Mouse (Mus musculus): ENCODE measurements around the gene Tmprss13. TPM values are rescaled to one million over a fixed set of nuclear protein-coding genes. Genes with fewer than 3 reads are reported as not detected.

Gene Tmprss13
- total RNA-seq, 2 experiments from 2014 or later = not detected

- intact Hi-C loops (cut with DNase I) = no loop called here
- no peak for DNase-seq (ENCODE audit: low spot score in 2 of 2)
Observed at GRCm38 (mm10) chr9:45376427-45376826, 57.5 kb downstream of the Tmprss13 start.

GRCm38 (mm10) chr9:45376883-45377282, 58.0 kb downstream of the Tmprss13 start:
- no peak for DNase-seq (ENCODE audit: low spot score in 2 of 2)
- intact Hi-C loops (cut with DNase I) = no loop called here

GRCm38 (mm10) chr9:45380411-45381251, 61.7 kb downstream of the Tmprss13 start:
- DNase-seq (ENCODE audit: low spot score in 2 of 2) = no peak

GRCm38 (mm10) chr9:45382336-45382735, 63.4 kb downstream of the Tmprss13 start:
- peak in 1 of 2 experiments; percentile 31 for DNase-seq (ENCODE audit: low spot score in 2 of 2)
- intact Hi-C loops (cut with DNase I) = no loop called here

More at GRCm38 (mm10) chr9:45380411-45381251, 61.7 kb downstream of the Tmprss13 start:
- intact Hi-C loops (cut with DNase I) = no loop called here

- intact Hi-C loops (cut with DNase I) = no loop called here
- DNase-seq (ENCODE audit: low spot score in 2 of 2) = no peak
Observed at GRCm38 (mm10) chr9:45382834-45383233, 63.9 kb downstream of the Tmprss13 start.

GRCm38 (mm10) chr9:45383883-45384282, 65.0 kb downstream of the Tmprss13 start:
- no peak for DNase-seq (ENCODE audit: low spot score in 2 of 2)
- intact Hi-C loops (cut with DNase I) = no loop called here

- intact Hi-C loops (cut with DNase I) = loop anchor here (5.0 kb wide), 1 partner anchor 264 kb away; no protein-coding TSS in a partner anchor
Observed at GRCm38 (mm10) chr9:45386698-45387097, 67.8 kb downstream of the Tmprss13 start.

GRCm38 (mm10) chr9:45388385-45388994, 69.6 kb downstream of the Tmprss13 start:
- peak; percentile 90 to 93 for DNase-seq (ENCODE audit: low spot score in 2 of 2)
- intact Hi-C loops (cut with DNase I) = loop anchor here (1.0 to 5.0 kb wide), 4 partner anchors 43 to 266 kb away; no protein-coding TSS in a partner anchor

More at GRCm38 (mm10) chr9:45386698-45387097, 67.8 kb downstream of the Tmprss13 start:
- no peak for DNase-seq (ENCODE audit: low spot score in 2 of 2)

GRCm38 (mm10) chr9:45389596-45389995, 70.7 kb downstream of the Tmprss13 start:
- intact Hi-C loops (cut with DNase I) = loop anchor here (5.0 kb wide), 1 partner anchor 267 kb away; no protein-coding TSS in a partner anchor

GRCm38 (mm10) chr9:45391299-45391698, 72.4 kb downstream of the Tmprss13 start:
- intact Hi-C loops (cut with DNase I) = no loop called here

More at GRCm38 (mm10) chr9:45389596-45389995, 70.7 kb downstream of the Tmprss13 start:
- DNase-seq (ENCODE audit: low spot score in 2 of 2) = no peak

GRCm38 (mm10) chr9:45395218-45395617, 76.3 kb downstream of the Tmprss13 start:
- intact Hi-C loops (cut with DNase I) = no loop called here
- DNase-seq (ENCODE audit: low spot score in 2 of 2) = no peak

More at GRCm38 (mm10) chr9:45391299-45391698, 72.4 kb downstream of the Tmprss13 start:
- DNase-seq (ENCODE audit: low spot score in 2 of 2) = no peak

- intact Hi-C loops (cut with DNase I) = no loop called here
- DNase-seq (ENCODE audit: low spot score in 2 of 2) = no peak
Observed at GRCm38 (mm10) chr9:45395796-45396195, 76.9 kb downstream of the Tmprss13 start.

Other genes starting within 250 kb of the Tmprss13 start
- gene Jaml, start 239.9 kb upstream of the Tmprss13 start, total RNA-seq (2021) = under 1 TPM; 0.87 to 0.89 TPM
- 100 to 1,000 TPM; 245 to 264 TPM for gene Scn2b, start 201.3 kb upstream of the Tmprss13 start, total RNA-seq (2021)
- 100 to 1,000 TPM in 1 of 2 experiments, 10 to 100 TPM in 1; 26.7 to 103 TPM for gene Scn4b, start 180.7 kb upstream of the Tmprss13 start, total RNA-seq (2021)
- gene BC049352, start 137.1 kb upstream of the Tmprss13 start, total RNA-seq (2021) = 1 to 10 TPM; 1.1 to 1.5 TPM
- under 1 TPM in 1 of 2 experiments, not detected in 1; 0.41 TPM for gene Tmprss4, start 115.0 kb upstream of the Tmprss13 start, total RNA-seq (2021)
- 1 to 10 TPM; 3.0 to 4.1 TPM for gene Il10ra, start 50.0 kb upstream of the Tmprss13 start, total RNA-seq (2021)
- 100 to 1,000 TPM; 105 to 131 TPM for gene Fxyd6, start 51.1 kb downstream of the Tmprss13 start, total RNA-seq (2021)
- 10 to 100 TPM in 1 of 2 experiments, 1 to 10 TPM in 1; 7.2 to 13.1 TPM for gene Fxyd2, start 80.6 kb downstream of the Tmprss13 start, total RNA-seq (2021)
- gene Dscaml1, start 107.5 kb downstream of the Tmprss13 start, total RNA-seq (2021) = 10 to 100 TPM; 51.1 to 51.7 TPM

Data from left cerebral cortex, postnatal 25 days (tissue).